Mouse (Mus musculus): Measurements from ENCODE around the gene Kctd19. TPM values are rescaled to one million over a fixed set of nuclear protein-coding genes. Genes with fewer than 3 reads are reported as not detected.

Gene Kctd19
- polyA plus RNA-seq, 2 experiments: 0.04 TPM; not detected in 1

GRCm38 (mm10) chr8:105451903-105452603, 38.8 kb upstream of the Kctd19 start:
- 61% methylated on average over 15 of the region's 15 CpGs for WGBS
- Histone ChIP-seq H3K4me3 (replicated peaks; ENCODE audit: low read length) (no peak overlapping the region), H3K9ac (ENCODE audit: low read depth, low read length, severe bottlenecking) (no peak overlapping the region), H3K36me3 (ENCODE audit: control insufficient read depth, insufficient read depth, low read length) (no peaks in the 10 kb centered on the region), H3K4me1 (ENCODE audit: control insufficient read depth, insufficient read depth, low read length) (no peaks in the 10 kb centered on the region), H3K27me3 (ENCODE audit: control insufficient read depth, insufficient read depth, low read length) (no peaks in the 10 kb centered on the region), H3K4me2 (replicated peaks; ENCODE audit: low read depth, low read length, severe bottlenecking) (no peak overlapping the region), H3K9me3 (ENCODE audit: control insufficient read depth, low read length) (no peaks in the 10 kb centered on the region), H3K27ac (replicated peaks; ENCODE audit: low read depth, low read length) (no peak overlapping the region)
- ATAC-seq (ENCODE audit: low FRiP score, low read depth) (no peak), DNase-seq (ENCODE audit: low spot score) (no peak)
- no peak for TF ChIP-seq POLR2A (IDR thresholded peaks at IDR 0.05; ENCODE audit: borderline replicate concordance, extremely low read depth, insufficient read depth, insufficient read length)

- DNase-seq (ENCODE audit: low spot score) (no peak), ATAC-seq (ENCODE audit: low FRiP score, low read depth) (no peak)
- Histone ChIP-seq H3K4me2 (replicated peaks; ENCODE audit: low read depth, low read length, severe bottlenecking) (no peak overlapping the region), H3K9ac (ENCODE audit: low read depth, low read length, severe bottlenecking) (no peak overlapping the region), H3K9me3 (ENCODE audit: control insufficient read depth, low read length) (no peaks in the 10 kb centered on the region), H3K27ac (replicated peaks; ENCODE audit: low read depth, low read length) (no peak overlapping the region), H3K4me3 (replicated peaks; ENCODE audit: low read length) (no peak overlapping the region), H3K4me1 (ENCODE audit: control insufficient read depth, insufficient read depth, low read length) (peaks cover 3% of the 10 kb centered on the region; the same call in 1 of the 2 replicates), H3K36me3 (ENCODE audit: control insufficient read depth, insufficient read depth, low read length) (no peaks in the 10 kb centered on the region), H3K27me3 (ENCODE audit: control insufficient read depth, insufficient read depth, low read length) (no peaks in the 10 kb centered on the region)
- TF ChIP-seq POLR2A (IDR thresholded peaks at IDR 0.05; ENCODE audit: borderline replicate concordance, extremely low read depth, insufficient read depth, insufficient read length): no peak
- 57% methylated on average over 1 of the region's 1 CpGs for WGBS
Measured at GRCm38 (mm10) chr8:105450977-105451376, 37.7 kb upstream of the Kctd19 start.

GRCm38 (mm10) chr8:105448596-105448995, 35.3 kb upstream of the Kctd19 start:
- no peak overlapping the region for H3K27ac ChIP-seq (replicated peaks; ENCODE audit: low read depth, low read length)
- H3K4me1 ChIP-seq (ENCODE audit: control insufficient read depth, insufficient read depth, low read length): peaks cover 4% of the 10 kb centered on the region; the same call in 1 of the 2 replicates
- H3K27me3 ChIP-seq (ENCODE audit: control insufficient read depth, insufficient read depth, low read length): no peaks in the 10 kb centered on the region
- H3K9me3 ChIP-seq (ENCODE audit: control insufficient read depth, low read length): no peaks in the 10 kb centered on the region
- 80% methylated on average over 5 of the region's 5 CpGs for WGBS
- H3K9ac ChIP-seq (ENCODE audit: low read depth, low read length, severe bottlenecking): no peak overlapping the region
- no peaks in the 10 kb centered on the region for H3K36me3 ChIP-seq (ENCODE audit: control insufficient read depth, insufficient read depth, low read length)
- DNase-seq (ENCODE audit: low spot score) (no peak), ATAC-seq (ENCODE audit: low FRiP score, low read depth) (no peak)
- TF ChIP-seq POLR2A (IDR thresholded peaks at IDR 0.05; ENCODE audit: borderline replicate concordance, extremely low read depth, insufficient read depth, insufficient read length): no peak
- H3K4me2 ChIP-seq (replicated peaks; ENCODE audit: low read depth, low read length, severe bottlenecking): no peak overlapping the region
- H3K4me3 ChIP-seq (replicated peaks; ENCODE audit: low read length): no peak overlapping the region

- no peak overlapping the region for H3K27ac ChIP-seq (replicated peaks; ENCODE audit: low read depth, low read length)
- 90% methylated on average over 3 of the region's 3 CpGs for WGBS
- TF ChIP-seq POLR2A (IDR thresholded peaks at IDR 0.05; ENCODE audit: borderline replicate concordance, extremely low read depth, insufficient read depth, insufficient read length): no peak
- no peak for DNase-seq (ENCODE audit: low spot score)
- no peak overlapping the region for H3K4me3 ChIP-seq (replicated peaks; ENCODE audit: low read length)
- no peak for ATAC-seq (ENCODE audit: low FRiP score, low read depth)
- no peaks in the 10 kb centered on the region for H3K36me3 ChIP-seq (ENCODE audit: control insufficient read depth, insufficient read depth, low read length)
- no peak overlapping the region for H3K4me2 ChIP-seq (replicated peaks; ENCODE audit: low read depth, low read length, severe bottlenecking)
- H3K27me3 ChIP-seq (ENCODE audit: control insufficient read depth, insufficient read depth, low read length): no peaks in the 10 kb centered on the region
- no peak overlapping the region for H3K9ac ChIP-seq (ENCODE audit: low read depth, low read length, severe bottlenecking)
- no peaks in the 10 kb centered on the region for H3K9me3 ChIP-seq (ENCODE audit: control insufficient read depth, low read length)
- H3K4me1 ChIP-seq (ENCODE audit: control insufficient read depth, insufficient read depth, low read length): peaks cover 4% of the 10 kb centered on the region; the same call in 1 of the 2 replicates
Measured at GRCm38 (mm10) chr8:105448188-105448587, 34.9 kb upstream of the Kctd19 start.

- no peak for TF ChIP-seq POLR2A (IDR thresholded peaks at IDR 0.05; ENCODE audit: borderline replicate concordance, extremely low read depth, insufficient read depth, insufficient read length)
- DNase-seq (ENCODE audit: low spot score) (no peak), ATAC-seq (ENCODE audit: low FRiP score, low read depth) (no peak)
- Histone ChIP-seq H3K27ac (replicated peaks; ENCODE audit: low read depth, low read length) (no peak overlapping the region), H3K4me2 (replicated peaks; ENCODE audit: low read depth, low read length, severe bottlenecking) (no peak overlapping the region), H3K9ac (ENCODE audit: low read depth, low read length, severe bottlenecking) (no peak overlapping the region), H3K9me3 (ENCODE audit: control insufficient read depth, low read length) (no peaks in the 10 kb centered on the region), H3K27me3 (ENCODE audit: control insufficient read depth, insufficient read depth, low read length) (no peaks in the 10 kb centered on the region), H3K4me1 (ENCODE audit: control insufficient read depth, insufficient read depth, low read length) (peaks cover 4% of the 10 kb centered on the region; the same call in 1 of the 2 replicates), H3K4me3 (replicated peaks; ENCODE audit: low read length) (no peak overlapping the region), H3K36me3 (ENCODE audit: control insufficient read depth, insufficient read depth, low read length) (no peaks in the 10 kb centered on the region)
- 33% methylated on average over 4 of the region's 4 CpGs for WGBS
Measured at GRCm38 (mm10) chr8:105446127-105446552, 32.8 kb upstream of the Kctd19 start.

Measured in limb, embryonic 14.5 days (tissue).